Mouse (Mus musculus) CH12.LX (cell line): ENCODE data around the gene Apba1. TPM values are rescaled to one million over a fixed set of nuclear protein-coding genes. Genes with fewer than 3 reads are reported as not detected.

Experiments used
- DNase-seq: peaks from one replicate; pipeline ENCODE4 v3.0.0-alpha.2; 2013; ENCODE audit errors: extremely low read depth
- H3K27ac ChIP-seq: 2 replicates; pipeline ENCODE4 v1.5.1; 2012; ENCODE audit warnings: low read depth, mild to moderate bottlenecking, control low read depth, moderate library complexity; ENCODE audit not compliant: insufficient read depth
- H3K27me3 ChIP-seq: replicated peaks from 2 replicates; pipeline ENCODE3; 2012; ENCODE audit warnings: inconsistent platforms
- H3K36me3 ChIP-seq, 2 experiments: replicated peaks in 1 of 2; 2 replicates each; pipeline versions ENCODE3 to v1.6.1; 2012; ENCODE audit warnings: inconsistent platforms in 1 of 2, low read length in 1 of 2, mild to moderate bottlenecking in 1 of 2, mixed read lengths in 1 of 2, moderate library complexity in 1 of 2; ENCODE audit not compliant: control insufficient read depth in 1 of 2, insufficient read depth in 1 of 2
- H3K4me1 ChIP-seq, 2 experiments: 2 replicates each; pipeline ENCODE4 v1.6.1; 2012; ENCODE audit warnings: inconsistent platforms in 1 of 2, moderate library complexity in 1 of 2; ENCODE audit not compliant: insufficient read depth in 2 of 2, control insufficient read depth in 1 of 2
- H3K4me2 ChIP-seq: 2 replicates; pipeline ENCODE4 v1.6.1; 2012; ENCODE audit warnings: low read depth, mild to moderate bottlenecking, control low read depth; ENCODE audit not compliant: poor library complexity, insufficient read depth, severe bottlenecking
- H3K4me3 ChIP-seq, 3 experiments: fragments of 150-350 bp in 1 of 3; sonication (generic) in 1 of 3; replicated peaks in 1 of 3; 2 replicates each; pipeline versions ENCODE3 to v1.5.1; 2011 to 2012; ENCODE audit warnings: low read depth in 2 of 3, low read length in 2 of 3, mild to moderate bottlenecking in 2 of 3, moderate library complexity in 2 of 3, control low read depth in 1 of 3, improper control_type of control experiment in 1 of 3, inconsistent platforms in 1 of 3, mixed read lengths in 1 of 3; ENCODE audit not compliant: poor library complexity in 1 of 3
- H3K79me2 ChIP-seq: replicated peaks from 2 replicates; pipeline ENCODE4 v1.6.1; 2012; ENCODE audit warnings: mild to moderate bottlenecking, moderate library complexity; ENCODE audit not compliant: control insufficient read depth, poor library complexity, insufficient read depth, severe bottlenecking; ENCODE audit errors: extremely low read depth
- H3K9ac ChIP-seq: 2 replicates; pipeline ENCODE4 v1.6.1; 2012; ENCODE audit warnings: low read depth, mild to moderate bottlenecking, control low read depth, moderate library complexity; ENCODE audit not compliant: insufficient read depth
- H3K9me3 ChIP-seq: replicated peaks from 2 replicates; pipeline ENCODE3; 2012; ENCODE audit warnings: low read length, inconsistent platforms, mixed read lengths
- CHD2 ChIP-seq: IDR thresholded peaks from 2 replicates; pipeline ENCODE4 v1.6.1; 2011; ENCODE audit warnings: low read length, improper control_type of control experiment
- ELF1 ChIP-seq: IDR thresholded peaks from 2 replicates; pipeline ENCODE4 v1.6.1; 2014; ENCODE audit warnings: low read depth, mild to moderate bottlenecking, inconsistent platforms, low read length, improper control_type of control experiment
- ETS1 ChIP-seq: conservative IDR thresholded peaks from 2 replicates; pipeline ENCODE4 v1.6.1; 2012; ENCODE audit warnings: low read depth, mild to moderate bottlenecking, inconsistent platforms, low read length, improper control_type of control experiment, moderate library complexity
- HCFC1 ChIP-seq: IDR thresholded peaks from 2 replicates; pipeline ENCODE4 v1.6.1; 2012; ENCODE audit warnings: low read depth, mild to moderate bottlenecking, inconsistent platforms, low read length, improper control_type of control experiment
- IRF4 ChIP-seq: IDR thresholded peaks from 2 replicates; pipeline ENCODE4 v1.6.1; 2014; ENCODE audit warnings: low read depth, mild to moderate bottlenecking, inconsistent platforms, low read length, improper control_type of control experiment
- MAZ ChIP-seq: IDR thresholded peaks from 2 replicates; pipeline ENCODE4 v1.6.1; 2012; ENCODE audit warnings: low read depth, mild to moderate bottlenecking, inconsistent platforms, low read length, improper control_type of control experiment, moderate library complexity
- MXI1 ChIP-seq: IDR thresholded peaks from 2 replicates; pipeline ENCODE4 v1.6.1; 2011; ENCODE audit warnings: mild to moderate bottlenecking, low read depth, low read length, improper control_type of control experiment
- NRF1 ChIP-seq: IDR thresholded peaks from 2 replicates; pipeline ENCODE4 v1.6.1; 2014; ENCODE audit warnings: low read depth, mild to moderate bottlenecking, inconsistent platforms, low read length, improper control_type of control experiment, moderate library complexity
- PAX5 ChIP-seq: IDR thresholded peaks from 2 replicates; pipeline ENCODE4 v1.6.1; 2012; ENCODE audit warnings: low read length, inconsistent platforms, mixed read lengths
- RCOR1 ChIP-seq: conservative IDR thresholded peaks from 2 replicates; pipeline ENCODE4 v1.6.1; 2012; ENCODE audit warnings: low read depth, mild to moderate bottlenecking, inconsistent platforms, low read length, improper control_type of control experiment
- SIN3A ChIP-seq: IDR thresholded peaks from 2 replicates; pipeline ENCODE4 v1.6.1; 2012; ENCODE audit warnings: low read length, improper control_type of control experiment, inconsistent platforms
- USF2 ChIP-seq: conservative IDR thresholded peaks from 2 replicates; pipeline ENCODE4 v1.6.1; 2011; ENCODE audit warnings: low read depth, low read length, improper control_type of control experiment
- ZMIZ1 ChIP-seq: IDR thresholded peaks from 2 replicates; pipeline ENCODE4 v1.6.1; 2012; ENCODE audit warnings: low read depth, mild to moderate bottlenecking, inconsistent platforms, low read length, improper control_type of control experiment
- ZNF384 ChIP-seq: IDR thresholded peaks from 2 replicates; pipeline ENCODE4 v1.6.1; 2012; ENCODE audit warnings: low read depth, low read length, improper control_type of control experiment, inconsistent platforms
- dilution Hi-C: fragments of 300-500 bp; cut with MboI; formaldehyde crosslinking; loops from 2 replicates; pipeline ENCODE4 v1.14.3; 2020; ENCODE audit warnings: low sequenced_read_pairs; ENCODE audit not compliant: extremely low pct_unique_long_range_greater_than_20kb, extremely low pct_ligation_motif_present
- in situ Hi-C: fragments of 300-500 bp; cut with MboI; formaldehyde crosslinking; loops from 3 replicates; pipeline ENCODE4 v1.14.3; 2019; ENCODE audit warnings: low sequenced_read_pairs, low pct_ligation_motif_present, low pct_unique_long_range_greater_than_20kb, mixed read lengths
- polyA plus RNA-seq: library from polyadenylated mRNA; unstranded; fragments of >175 nt; gene quantifications from 2 replicates; pipeline ENCODE4 v1.2.1, GENCODE M21; 2012; ENCODE audit warnings: low read depth; ENCODE audit not compliant: insufficient read length
- total RNA-seq, 2 experiments: library from RNA; depleted of rRNA; stranded (reverse); fragments of 300-350 nt in 1 of 2; fragments of >200 nt in 1 of 2; gene quantifications; 2 replicates each; pipeline ENCODE4 v1.2.3; 2012 to 2014

Gene Apba1
- total and polyA plus RNA-seq, 3 experiments = 0.08 to 0.24 (median 0.09) TPM

- TF ChIP-seq ETS1 (no peak), HCFC1 (no peak), USF2 (no peak), CHD2 (no peak), SIN3A (no peak), IRF4 (no peak), MXI1 (no peak), NRF1 (no peak), ZNF384 (no peak), ELF1 (no peak), PAX5 (no peak), MAZ (no peak), ZMIZ1 (no peak), RCOR1 (no peak)
- H3K9me3 ChIP-seq = no peaks in the 10 kb centered on the region
- in situ Hi-C loops (loop anchor here (25.0 kb wide), 1 partner anchor 274 kb away; no protein-coding TSS in a partner anchor), dilution Hi-C loops (no loop called here)
- H3K4me3 ChIP-seq = no peak overlapping the region
- no peaks in the 10 kb centered on the region for H3K36me3 ChIP-seq
- peaks cover 6 to 17% of the 10 kb centered on the region in 2 experiments; a peak in 3 of 4 replicates for H3K4me1 ChIP-seq
- no peak overlapping the region for H3K4me2 ChIP-seq
- no peak overlapping the region for H3K9ac ChIP-seq
- no peaks in the 10 kb centered on the region for H3K79me2 ChIP-seq
- H3K27me3 ChIP-seq = no peaks in the 10 kb centered on the region
- H3K27ac ChIP-seq = no peak overlapping the region
- DNase-seq = no peak
These were observed 229.5 kb downstream of the Apba1 start for GRCm38 (mm10) chr19:23988166-23988565.

- Histone ChIP-seq H3K27ac (no peak overlapping the region), H3K4me2 (no peak overlapping the region), H3K36me3 (no peaks in the 10 kb centered on the region), H3K79me2 (no peaks in the 10 kb centered on the region), H3K27me3 (no peaks in the 10 kb centered on the region), H3K4me3 (no peak overlapping the region), H3K9me3 (no peaks in the 10 kb centered on the region), H3K4me1 (no peaks in the 10 kb centered on the region), H3K9ac (no peak overlapping the region)
- dilution Hi-C loops (no loop called here), in situ Hi-C loops (loop anchor here (25.0 kb wide), 1 partner anchor 266 kb away; no protein-coding TSS in a partner anchor)
- no peak for TF ChIP-seq HCFC1
- DNase-seq = no peak
These were observed 237.2 kb downstream of the Apba1 start for GRCm38 (mm10) chr19:23995766-23996399.

Other genes with a start within 250 kb of the Apba1 start
- gene 1700028P14Rik, start 106.1 kb upstream of the Apba1 start, total RNA-seq (2012; rRNA removed) = not detected in 2 replicates
- not detected in 2 replicates for gene 1700028P14Rik, start 106.1 kb upstream of the Apba1 start, total RNA-seq (2014; rRNA removed)
- gene 1700028P14Rik, start 106.1 kb upstream of the Apba1 start, polyA plus RNA-seq = not detected in 2 replicates
- gene Ptar1, start 71.5 kb upstream of the Apba1 start, total RNA-seq (2012; rRNA removed) = 7.1 and 7.9 TPM in 2 replicates
- gene Ptar1, start 71.5 kb upstream of the Apba1 start, total RNA-seq (2014; rRNA removed) = 10.4 and 11.9 TPM in 2 replicates
- 5.6 and 7.5 TPM in 2 replicates for gene Ptar1, start 71.5 kb upstream of the Apba1 start, polyA plus RNA-seq